Mouse (Mus musculus) intestine, embryonic 14.5 days (tissue): ENCODE measurements around the gene Rmi1. TPM values are rescaled to one million over a fixed set of nuclear protein-coding genes. Genes with fewer than 3 reads are reported as not detected.

ENCODE experiments used
- ATAC-seq: fragments of 200-750 bp; cut with Nextera tagmentation; replicated peaks from 2 replicates; pipeline ENCODE4 v1.8.0; 2017; ENCODE audit warnings: low read depth, moderate number of reproducible peaks, moderate TSS enrichment, moderate library complexity; ENCODE audit not compliant: low FRiP score, low TSS enrichment
- DNase-seq: peaks from one replicate; pipeline ENCODE4 v3.0.0-alpha.2; 2018; ENCODE audit warnings: low spot score
- H3K27ac ChIP-seq: fragments of 300-500 bp; sonication (generic); 2 replicates; pipeline ENCODE4 v1.5.1; 2014; ENCODE audit warnings: low read depth, mild to moderate bottlenecking, control low read depth
- H3K27me3 ChIP-seq: fragments of 300-500 bp; sonication (generic); replicated peaks from 2 replicates; pipeline ENCODE4 v1.6.1; 2014; ENCODE audit warnings: low read length, control low read depth; ENCODE audit not compliant: control insufficient read depth, insufficient read depth
- H3K36me3 ChIP-seq: fragments of 300-500 bp; sonication (generic); 2 replicates; pipeline ENCODE4 v1.6.1; 2014; ENCODE audit warnings: low read length, control low read depth; ENCODE audit not compliant: control insufficient read depth, insufficient read depth
- H3K4me1 ChIP-seq: fragments of 300-500 bp; sonication (generic); replicated peaks from 2 replicates; pipeline ENCODE4 v1.6.1; 2014; ENCODE audit warnings: low read length, control low read depth, mixed read lengths; ENCODE audit not compliant: control insufficient read depth, insufficient read depth
- H3K4me2 ChIP-seq: fragments of 300-500 bp; sonication (generic); 2 replicates; pipeline ENCODE4 v1.6.1; 2014; ENCODE audit warnings: low read length
- H3K4me3 ChIP-seq: fragments of 300-500 bp; sonication (generic); 2 replicates; pipeline ENCODE4 v1.5.1; 2014; ENCODE audit warnings: low read depth, low read length, control low read depth, mixed read lengths
- H3K9ac ChIP-seq: fragments of 300-500 bp; sonication (generic); 2 replicates; pipeline ENCODE4 v1.6.1; 2014; ENCODE audit warnings: mild to moderate bottlenecking, low read length
- H3K9me3 ChIP-seq: fragments of 300-500 bp; sonication (generic); 2 replicates; pipeline ENCODE4 v1.6.1; 2016; ENCODE audit warnings: low read length, control low read depth; ENCODE audit not compliant: control insufficient read depth
- WGBS: fragments of 180-500 bp; shearing (Covaris S2); extraction: QIAGEN DNeasy Blood & Tissue Kit; methylation state at CpG from one replicate; pipeline ENCODE4 v1.1.7; 2014; 5-methylcytosine and 5-hydroxymethylcytosine counted together
- polyA plus RNA-seq: library from polyadenylated mRNA; unstranded; fragments of >200 nt; fragmentation: Nextera tagmentation; extraction: Ambion mirVana; gene quantifications from 2 replicates; pipeline ENCODE4 v1.2.1, GENCODE M21; 2014

Rmi1 gene
- polyA plus RNA-seq, 1 experiment from 2014 or later: 21.2 TPM

- WGBS: 58% methylated on average over 6 of the region's 6 CpGs
These were observed 13.3 kb downstream of the Rmi1 start for GRCm38 (mm10) chr13:58415374-58415773.

GRCm38 (mm10) chr13:58415838-58416237, 13.8 kb downstream of the Rmi1 start:
- WGBS: 65% methylated on average over 5 of the region's 5 CpGs
- no peak for DNase-seq

More at GRCm38 (mm10) chr13:58415374-58415773, 13.3 kb downstream of the Rmi1 start:
- DNase-seq: no peak
- Histone ChIP-seq H3K4me2 (no peak overlapping the region), H3K27ac (no peak overlapping the region), H3K27me3 (no peaks in the 10 kb centered on the region), H3K9me3 (peaks cover 5% of the 10 kb centered on the region; the same call in 1 of the 2 replicates), H3K36me3 (peaks cover 4% of the 10 kb centered on the region; the same call in 1 of the 2 replicates), H3K4me1 (0 out of 2 replicates have a peak, but pooled peaks cover 4% of the 10 kb centered on the region), H3K4me3 (no peak overlapping the region), H3K9ac (no peak overlapping the region)
- ATAC-seq: no peak

GRCm38 (mm10) chr13:58418656-58419055, 16.6 kb downstream of the Rmi1 start:
- ATAC-seq: no peak
- no peak overlapping the region for H3K27ac ChIP-seq
- 92% methylated on average over 4 of the region's 4 CpGs for WGBS

More at GRCm38 (mm10) chr13:58415838-58416237, 13.8 kb downstream of the Rmi1 start:
- no peak overlapping the region for H3K4me2 ChIP-seq
- ATAC-seq: no peak
- H3K27ac ChIP-seq: no peak overlapping the region
- H3K4me3 ChIP-seq: no peak overlapping the region
- no peaks in the 10 kb centered on the region for H3K27me3 ChIP-seq
- 0 out of 2 replicates have a peak, but pooled peaks cover 4% of the 10 kb centered on the region for H3K4me1 ChIP-seq
- H3K9me3 ChIP-seq: peaks cover 5% of the 10 kb centered on the region; the same call in 1 of the 2 replicates
- H3K36me3 ChIP-seq: no peaks in the 10 kb centered on the region
- no peak overlapping the region for H3K9ac ChIP-seq

DNA sequence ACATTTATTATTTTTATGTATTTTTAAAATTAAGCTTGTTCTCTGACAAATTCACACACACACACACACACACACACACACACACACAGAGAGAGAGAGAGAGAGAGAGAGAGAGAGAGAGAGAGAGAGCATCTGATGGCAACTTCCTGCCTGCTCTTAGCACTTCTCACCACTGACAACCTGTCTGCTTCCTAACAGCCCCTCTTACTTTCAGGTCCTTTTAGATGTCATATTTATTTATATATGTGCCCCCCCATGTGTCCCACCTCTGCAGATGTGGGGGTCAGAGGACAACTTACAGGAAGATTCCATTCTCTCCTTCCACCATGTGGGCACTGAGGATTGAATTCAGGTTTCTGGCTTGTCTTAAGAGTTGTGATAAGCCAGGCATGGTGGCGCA, 17.2 kb downstream of the Rmi1 start:
- H3K4me1 ChIP-seq: 0 out of 2 replicates have a peak, but pooled peaks cover 7% of the 10 kb centered on the region
- WGBS: 93% methylated on average over 1 of the region's 1 CpGs
- no peak overlapping the region for H3K9ac ChIP-seq
- no peak overlapping the region for H3K27ac ChIP-seq
- DNase-seq (no peak), ATAC-seq (no peak)
- H3K36me3 ChIP-seq: no peaks in the 10 kb centered on the region
- no peaks in the 10 kb centered on the region for H3K9me3 ChIP-seq
- no peak overlapping the region for H3K4me3 ChIP-seq
- H3K4me2 ChIP-seq: no peak overlapping the region
- H3K27me3 ChIP-seq: no peaks in the 10 kb centered on the region

More at GRCm38 (mm10) chr13:58418656-58419055, 16.6 kb downstream of the Rmi1 start:
- H3K4me3 ChIP-seq: no peak overlapping the region
- H3K9ac ChIP-seq: no peak overlapping the region
- H3K4me2 ChIP-seq: no peak overlapping the region
- H3K36me3 ChIP-seq: no peaks in the 10 kb centered on the region
- 0 out of 2 replicates have a peak, but pooled peaks cover 7% of the 10 kb centered on the region for H3K4me1 ChIP-seq
- DNase-seq: no peak
- H3K9me3 ChIP-seq: no peaks in the 10 kb centered on the region
- H3K27me3 ChIP-seq: no peaks in the 10 kb centered on the region

GRCm38 (mm10) chr13:58421026-58421425, 19.0 kb downstream of the Rmi1 start:
- Histone ChIP-seq H3K4me2 (no peak overlapping the region), H3K4me1 (0 out of 2 replicates have a peak, but pooled peaks cover 3% of the 10 kb centered on the region), H3K4me3 (no peak overlapping the region), H3K27ac (no peak overlapping the region), H3K9me3 (no peaks in the 10 kb centered on the region), H3K27me3 (no peaks in the 10 kb centered on the region), H3K36me3 (no peaks in the 10 kb centered on the region), H3K9ac (no peak overlapping the region)
- 82% methylated on average over 4 of the region's 4 CpGs for WGBS
- ATAC-seq: no peak
- no peak for DNase-seq

DNA sequence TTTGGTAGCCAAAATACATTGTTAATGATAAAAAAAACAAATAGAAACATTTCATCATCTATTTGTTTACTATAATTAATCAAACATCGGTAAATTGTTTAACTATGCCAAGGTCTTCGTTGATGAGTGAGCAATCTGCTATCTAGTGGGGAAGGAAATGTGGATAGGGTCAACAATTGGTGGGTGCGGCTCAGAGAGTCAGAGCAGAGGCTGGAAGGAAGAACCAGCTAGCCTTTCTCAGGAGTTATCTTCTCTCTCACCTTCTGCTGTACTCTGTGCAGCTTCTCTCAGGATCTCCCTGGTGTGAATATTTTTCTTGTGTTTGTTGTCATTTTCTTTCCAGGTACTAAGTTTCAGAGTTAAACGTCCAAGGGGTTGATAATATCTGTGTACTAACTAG, 20.2 kb downstream of the Rmi1 start:
- 71% methylated on average over 4 of the region's 4 CpGs for WGBS
- no peak for ATAC-seq
- H3K4me2 ChIP-seq: no peak overlapping the region

GRCm38 (mm10) chr13:58423061-58423660, 21.1 kb downstream of the Rmi1 start:
- no peak overlapping the region for H3K4me2 ChIP-seq
- no peak overlapping the region for H3K27ac ChIP-seq
- H3K4me1 ChIP-seq: 0 out of 2 replicates have a peak, but pooled peaks cover 3% of the 10 kb centered on the region
- DNase-seq: no peak
- H3K9me3 ChIP-seq: no peaks in the 10 kb centered on the region
- no peak overlapping the region for H3K9ac ChIP-seq
- H3K4me3 ChIP-seq: no peak overlapping the region
- no peaks in the 10 kb centered on the region for H3K27me3 ChIP-seq
- no peak for ATAC-seq
- no peaks in the 10 kb centered on the region for H3K36me3 ChIP-seq
- 59% methylated on average over 10 of the region's 10 CpGs for WGBS

More for the DNA sequence above, 20.2 kb downstream of the Rmi1 start:
- 0 out of 2 replicates have a peak, but pooled peaks cover 3% of the 10 kb centered on the region for H3K4me1 ChIP-seq
- H3K9me3 ChIP-seq: no peaks in the 10 kb centered on the region
- H3K27me3 ChIP-seq: no peaks in the 10 kb centered on the region
- no peak overlapping the region for H3K4me3 ChIP-seq
- H3K36me3 ChIP-seq: no peaks in the 10 kb centered on the region
- DNase-seq: no peak
- H3K27ac ChIP-seq: no peak overlapping the region
- H3K9ac ChIP-seq: no peak overlapping the region

- H3K36me3 ChIP-seq: no peaks in the 10 kb centered on the region
- H3K27me3 ChIP-seq: no peaks in the 10 kb centered on the region
- ATAC-seq (no peak), DNase-seq (no peak)
- H3K4me3 ChIP-seq: no peak overlapping the region
- H3K4me2 ChIP-seq: no peak overlapping the region
- no peak overlapping the region for H3K9ac ChIP-seq
- no peaks in the 10 kb centered on the region for H3K4me1 ChIP-seq
- 57% methylated on average over 2 of the region's 2 CpGs for WGBS
- no peak overlapping the region for H3K27ac ChIP-seq
- H3K9me3 ChIP-seq: no peaks in the 10 kb centered on the region
These were observed 37.7 kb downstream of the Rmi1 start for GRCm38 (mm10) chr13:58439716-58440115.

- WGBS: 69% methylated on average over 4 of the region's 4 CpGs
- no peak overlapping the region for H3K4me3 ChIP-seq
These were observed 41.3 kb downstream of the Rmi1 start for GRCm38 (mm10) chr13:58443326-58443725.

More at GRCm38 (mm10) chr13:58443326-58443725, 41.3 kb downstream of the Rmi1 start:
- Histone ChIP-seq H3K36me3 (no peaks in the 10 kb centered on the region), H3K27me3 (no peaks in the 10 kb centered on the region), H3K9me3 (no peaks in the 10 kb centered on the region), H3K9ac (no peak overlapping the region), H3K4me1 (no peaks in the 10 kb centered on the region), H3K4me2 (no peak overlapping the region), H3K27ac (no peak overlapping the region)
- DNase-seq: no peak
- no peak for ATAC-seq
